ENCODE assay signal across 10 mouse cellular contexts in genomic region chr10:58814486-58814885, GRCm38 (mm10). TPM values are rescaled to one million over a fixed set of nuclear protein-coding genes. Genes with fewer than 3 reads are reported as not detected.
DNase-seq lines count a peak whose midpoint lies in the region; ATAC-seq lines count a peak whose summit lies in the region.
"Had no signal": no experiment of that assay in that cellular context is flagged by ENCODE, and none has a peak within 500 bp of the region (broad histone marks: within the 10 kb centered on the region; RNA-seq: fewer than 3 reads in every experiment).

No protein-coding gene starts in this region.

- ATAC-seq in limb, embryonic 12.5 days (ENCODE audit: insufficient number of reproducible peaks, insufficient read depth, low FRiP score, low TSS enrichment, low read depth) = no peak
- ATAC-seq in forebrain, embryonic 11.5 days (replicated peaks; ENCODE audit: low FRiP score) = no peak
- no peak for ATAC-seq in hindbrain, embryonic 16.5 days
- ATAC-seq: liver, postnatal 0 days had no signal

- WGBS in limb, embryonic 12.5 days = 39% methylated on average over 7 of the region's 7 CpGs
- WGBS in limb, embryonic 10.5 days = 55% methylated on average over 7 of the region's 7 CpGs
- WGBS in forebrain, embryonic 11.5 days = 42% methylated on average over 7 of the region's 7 CpGs
- WGBS in hindbrain, embryonic 16.5 days = 43% methylated on average over 7 of the region's 7 CpGs

- no peak for DNase-seq in limb, embryonic 10.5 days (ENCODE audit: low spot score)
- no peak for DNase-seq in forebrain, embryonic 11.5 days (ENCODE audit: low spot score)
- DNase-seq in retina, embryonic 14.5 days (ENCODE audit: low spot score) = peak; percentile 53
- DNase-seq in right cerebral cortex, postnatal 36 days (ENCODE audit: low spot score in 2 of 2) = no peak
- no peak for DNase-seq in kidney, postnatal 36 days
- DNase-seq: liver, postnatal 0 days had no signal

- peaks cover 46% of the 10 kb centered on the region for H3K27me3 ChIP-seq in limb, embryonic 12.5 days
- H3K27me3 ChIP-seq in limb, embryonic 10.5 days (ENCODE audit: low read depth, poor library complexity, severe bottlenecking) = peaks cover 57% of the 10 kb centered on the region
- peaks cover 29% of the 10 kb centered on the region for H3K27me3 ChIP-seq in forebrain, embryonic 11.5 days (ENCODE audit: control insufficient read depth, insufficient read depth, low read length)
- H3K27me3 ChIP-seq in hindbrain, embryonic 16.5 days (replicated peaks; ENCODE audit: control insufficient read depth, insufficient read depth, low read length) = peaks cover 11% of the 10 kb centered on the region

- H3K4me2 ChIP-seq in limb, embryonic 12.5 days = peak overlapping the region; percentile 100; the same call in 1 of the 2 replicates
- peak overlapping the region; percentile 100 for H3K4me2 ChIP-seq in forebrain, embryonic 11.5 days (ENCODE audit: low read depth, low read length, severe bottlenecking)
- H3K4me2 ChIP-seq in hindbrain, embryonic 16.5 days (ENCODE audit: low read length) = peak overlapping the region; percentile 99

- no peak overlapping the region for H3K27ac ChIP-seq in limb, embryonic 12.5 days
- H3K27ac ChIP-seq in limb, embryonic 10.5 days = no peak overlapping the region
- no peak overlapping the region for H3K27ac ChIP-seq in forebrain, embryonic 11.5 days (ENCODE audit: low read depth, low read length)
- H3K27ac ChIP-seq in hindbrain, embryonic 16.5 days (ENCODE audit: low read depth, low read length) = no peak overlapping the region
- H3K27ac ChIP-seq: heart, adult 2 months had no signal

- no peaks in the 10 kb centered on the region for H3K36me3 ChIP-seq in limb, embryonic 12.5 days
- H3K36me3 ChIP-seq in limb, embryonic 10.5 days = no peaks in the 10 kb centered on the region
- no peaks in the 10 kb centered on the region for H3K36me3 ChIP-seq in forebrain, embryonic 11.5 days (ENCODE audit: control insufficient read depth, insufficient read depth, low read length)
- H3K36me3 ChIP-seq in hindbrain, embryonic 16.5 days (ENCODE audit: control insufficient read depth, insufficient read depth, low read length) = no peaks in the 10 kb centered on the region
- H3K36me3 ChIP-seq: G1E had no signal

- peak overlapping the region; percentile 63; the same call in 1 of the 2 replicates for H3K4me3 ChIP-seq in limb, embryonic 12.5 days (replicated peaks)
- H3K4me3 ChIP-seq in limb, embryonic 10.5 days = no peak overlapping the region
- H3K4me3 ChIP-seq in forebrain, embryonic 11.5 days (ENCODE audit: low read depth, low read length) = peak overlapping the region; percentile 62
- H3K4me3 ChIP-seq in hindbrain, embryonic 16.5 days (ENCODE audit: low read length) = peak overlapping the region; percentile 79

- H3K4me1 ChIP-seq in limb, embryonic 12.5 days (replicated peaks) = peaks cover 11% of the 10 kb centered on the region
- H3K4me1 ChIP-seq in limb, embryonic 10.5 days = peaks cover 17% of the 10 kb centered on the region
- H3K4me1 ChIP-seq in forebrain, embryonic 11.5 days (replicated peaks; ENCODE audit: control insufficient read depth, insufficient read depth, low read length) = peaks cover 8% of the 10 kb centered on the region; the same call in 1 of the 2 replicates
- peaks cover 10% of the 10 kb centered on the region for H3K4me1 ChIP-seq in hindbrain, embryonic 16.5 days (ENCODE audit: control insufficient read depth, insufficient read depth, low read depth, low read length)

- no peak overlapping the region for H3K9ac ChIP-seq in limb, embryonic 12.5 days (replicated peaks)
- no peak overlapping the region for H3K9ac ChIP-seq in forebrain, embryonic 11.5 days (ENCODE audit: low read length)
- H3K9ac ChIP-seq in hindbrain, embryonic 16.5 days (ENCODE audit: low read depth, low read length) = 0 out of 2 replicates have a peak overlapping the region, but pooled peaks have one; percentile 27
- H3K9ac ChIP-seq: liver, postnatal 0 days had no signal

- H3K9me3 ChIP-seq in limb, embryonic 12.5 days = no peaks in the 10 kb centered on the region
- no peaks in the 10 kb centered on the region for H3K9me3 ChIP-seq in limb, embryonic 10.5 days (replicated peaks)
- H3K9me3 ChIP-seq in forebrain, embryonic 11.5 days (ENCODE audit: control insufficient read depth, low read length) = no peaks in the 10 kb centered on the region
- H3K9me3 ChIP-seq in hindbrain, embryonic 16.5 days (ENCODE audit: control insufficient read depth, low read length) = no peaks in the 10 kb centered on the region

RNA-seq across cellular contexts. Expression of gene Sh3rf3, which starts 1.3 kb away (rescaled TPM):
- polyA plus RNA-seq in limb, embryonic 12.5 days (2016; fragmentation: Nextera tagmentation; extraction: Ambion mirVana) = 0.47 and 0.92 TPM in 2 replicates
- polyA plus RNA-seq in limb, embryonic 10.5 days (2016; fragmentation: Nextera tagmentation; extraction: Ambion mirVana) = 0.14 and 0.24 TPM in 2 replicates
- 1.8 and 2.0 TPM in 2 replicates for polyA plus RNA-seq in forebrain, embryonic 11.5 days (2014; fragmentation: Nextera tagmentation; extraction: Ambion mirVana)
- polyA plus RNA-seq in hindbrain, embryonic 16.5 days (2015; fragmentation: Nextera tagmentation; extraction: Ambion mirVana) = 2.5 and 2.7 TPM in 2 replicates
- polyA plus RNA-seq: G1E; liver, postnatal 0 days had no signal
